Mouse (Mus musculus) kidney, postnatal 4 days (tissue): ENCODE data around the gene Adh1.

ENCODE experiments used
- DNase-seq, 2 experiments: peaks; one replicate each; pipeline ENCODE4 v3.0.0; 2021; ENCODE audit warnings: mixed read lengths in 2 of 2

Adh1 gene

GRCm38 (mm10) chr3:138242021-138242726, 18.6 kb upstream of the Adh1 start:
- DNase-seq = no peak

- no peak for DNase-seq
Observed at GRCm38 (mm10) chr3:138242933-138243332, 17.9 kb upstream of the Adh1 start.

GRCm38 (mm10) chr3:138244338-138244874, 16.4 kb upstream of the Adh1 start:
- peak in 1 of 2 experiments; percentile 28 for DNase-seq

- DNase-seq = no peak
Observed at GRCm38 (mm10) chr3:138246511-138247020, 14.2 kb upstream of the Adh1 start.

- no peak for DNase-seq
Observed at GRCm38 (mm10) chr3:138247241-138247640, 13.6 kb upstream of the Adh1 start.

- peak; percentile 79 to 89 for DNase-seq
Observed at GRCm38 (mm10) chr3:138248011-138248410, 12.8 kb upstream of the Adh1 start.

GRCm38 (mm10) chr3:138248746-138249145, 12.0 kb upstream of the Adh1 start:
- DNase-seq = peak; percentile 61 to 65

GRCm38 (mm10) chr3:138251156-138251555, 9.6 kb upstream of the Adh1 start:
- no peak for DNase-seq

GRCm38 (mm10) chr3:138254205-138254604, 6.6 kb upstream of the Adh1 start:
- no peak for DNase-seq

GRCm38 (mm10) chr3:138255366-138255765, 5.4 kb upstream of the Adh1 start:
- no peak for DNase-seq

- no peak for DNase-seq
Observed at GRCm38 (mm10) chr3:138255780-138256550, 4.8 kb upstream of the Adh1 start.

GRCm38 (mm10) chr3:138262568-138262967, 1.8 kb downstream of the Adh1 start:
- no peak for DNase-seq

- no peak for DNase-seq
Observed at GRCm38 (mm10) chr3:138263154-138263930, 2.6 kb downstream of the Adh1 start.

- no peak for DNase-seq
Observed at GRCm38 (mm10) chr3:138264648-138265047, 3.9 kb downstream of the Adh1 start.

GRCm38 (mm10) chr3:138270507-138270906, 9.7 kb downstream of the Adh1 start:
- DNase-seq = no peak

GRCm38 (mm10) chr3:138271297-138271696, 10.5 kb downstream of the Adh1 start:
- no peak for DNase-seq

- DNase-seq = no peak
Observed at GRCm38 (mm10) chr3:138273080-138273479, 12.3 kb downstream of the Adh1 start.

GRCm38 (mm10) chr3:138275100-138275499, 14.3 kb downstream of the Adh1 start:
- no peak for DNase-seq

GRCm38 (mm10) chr3:138282556-138282955, 21.8 kb downstream of the Adh1 start:
- DNase-seq = no peak

GRCm38 (mm10) chr3:138283831-138284230, 23.0 kb downstream of the Adh1 start:
- DNase-seq = no peak

- no peak for DNase-seq
Observed at GRCm38 (mm10) chr3:138285986-138286385, 25.2 kb downstream of the Adh1 start.

GRCm38 (mm10) chr3:138287686-138288085, 26.9 kb downstream of the Adh1 start:
- no peak for DNase-seq

- DNase-seq = no peak
Observed at GRCm38 (mm10) chr3:138290672-138291071, 29.9 kb downstream of the Adh1 start.
